In the genomic region with DNA sequence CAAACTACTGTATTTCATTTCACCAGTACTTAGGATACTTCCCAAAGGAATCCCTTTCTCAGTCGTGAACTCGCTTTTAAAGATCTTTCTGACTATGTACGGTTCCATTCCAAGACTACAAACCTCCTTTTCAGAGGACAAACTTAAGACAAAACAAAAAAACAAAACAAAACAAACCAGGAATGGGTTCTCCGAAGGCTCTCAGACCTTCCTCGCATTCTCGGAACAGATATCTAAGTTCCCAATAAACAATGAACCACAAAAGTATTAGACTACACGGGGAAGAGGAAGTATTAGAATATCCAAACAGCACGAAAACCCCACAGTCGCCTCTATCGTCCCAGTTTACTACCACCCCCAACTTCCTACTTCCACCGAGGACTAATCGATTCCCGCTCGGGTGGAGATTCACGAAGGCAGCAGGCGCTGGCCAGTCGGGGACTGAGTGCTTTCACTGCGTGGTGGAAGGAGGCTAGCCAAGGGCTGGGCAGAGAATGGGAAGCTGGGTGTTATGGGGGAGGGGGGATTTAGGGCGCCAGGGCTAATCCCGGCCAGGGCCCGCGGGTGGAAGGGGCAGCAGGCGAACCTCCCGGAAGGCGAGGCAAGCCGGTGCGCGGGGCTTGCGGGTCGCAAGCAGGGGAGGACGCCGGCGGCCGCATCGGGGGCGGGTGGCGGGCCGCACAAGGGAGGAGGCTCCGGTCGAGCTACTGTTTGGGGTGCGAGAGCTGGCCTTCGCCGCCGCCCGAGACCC, we compare ENCODE assay signal across 8 mouse cellular contexts. TPM values are rescaled to one million over a fixed set of nuclear protein-coding genes. Genes with fewer than 3 reads are reported as not detected.
A peak's percentile ranks its signal among the peaks of the same experiment; 100 is the strongest.
DNase-seq lines count a peak whose midpoint lies in the region; ATAC-seq and TF ChIP-seq lines count a peak whose summit lies in the region.

No protein-coding gene starts in this region.

- H3K4me3 ChIP-seq in kidney, embryonic 14.5 days (ENCODE audit: low read length), result peak overlapping the region; percentile 97
- peak overlapping the region; percentile 92 for H3K4me3 ChIP-seq in hindbrain, postnatal 0 days (ENCODE audit: low read length)
- H3K4me3 ChIP-seq in liver, embryonic 12.5 days, result peak overlapping the region; percentile 93

- no peak for DNase-seq in kidney, postnatal 14 days
- DNase-seq in brain, embryonic 14.5 days (ENCODE audit: low read depth), result peak; percentile 45
- peak; percentile 51 for DNase-seq in gastrocnemius, adult 18-20 months (ENCODE audit: low spot score)
- peak; percentile 51 for DNase-seq in hindbrain, postnatal 0 days (ENCODE audit: low spot score)
- DNase-seq in monocyte, adult 2 months (ENCODE audit: low read depth in 1 of 2, low spot score in 2 of 2), result peak; percentile 3 to 6
- peak; percentile 55 for DNase-seq in thymus, postnatal 14 days

- WGBS in kidney, embryonic 14.5 days, result 3% methylated on average over 35 of the region's 45 CpGs
- 3% methylated on average over 41 of the region's 45 CpGs for WGBS in hindbrain, postnatal 0 days
- WGBS in liver, embryonic 12.5 days (ENCODE audit: insufficient replicate concordance), result 1% methylated on average over 45 of the region's 45 CpGs

- no peak for ATAC-seq in kidney, embryonic 14.5 days (ENCODE audit: low FRiP score, low TSS enrichment)
- ATAC-seq in hindbrain, postnatal 0 days, result peak; percentile 27; the same call in 1 of the 2 replicates
- peak; percentile 45 for ATAC-seq in liver, embryonic 12.5 days

- H3K27me3 ChIP-seq in kidney, embryonic 14.5 days (ENCODE audit: control insufficient read depth, insufficient read depth, low read length), result no peaks in the 10 kb centered on the region
- H3K27me3 ChIP-seq in hindbrain, postnatal 0 days (ENCODE audit: insufficient read depth, low read length), result no peaks in the 10 kb centered on the region
- no peaks in the 10 kb centered on the region for H3K27me3 ChIP-seq in liver, embryonic 12.5 days (replicated peaks)

- no peak for TF ChIP-seq POLR2A in brain, embryonic 14.5 days (IDR thresholded peaks at IDR 0.05; ENCODE audit: borderline replicate concordance, extremely low read depth, insufficient read depth, insufficient read length, poor library complexity, severe bottlenecking)

- no peak for TF ChIP-seq CTCF in brain, embryonic 14.5 days (IDR thresholded peaks at IDR 0.05; ENCODE audit: borderline replicate concordance, extremely low read depth, insufficient read depth, insufficient read length)
- TF ChIP-seq CTCF in hindbrain, postnatal 0 days (IDR thresholded peaks at IDR 0.05; ENCODE audit: low read depth), result no peak

- peak overlapping the region; percentile 89 for H3K27ac ChIP-seq in kidney, embryonic 14.5 days (ENCODE audit: low read depth, low read length)
- peak overlapping the region; percentile 98 for H3K27ac ChIP-seq in hindbrain, postnatal 0 days
- peak overlapping the region; percentile 82 for H3K27ac ChIP-seq in liver, embryonic 12.5 days

- H3K9me3 ChIP-seq in kidney, embryonic 14.5 days (ENCODE audit: control insufficient read depth, low read length), result no peaks in the 10 kb centered on the region
- no peaks in the 10 kb centered on the region for H3K9me3 ChIP-seq in hindbrain, postnatal 0 days (ENCODE audit: low read length)
- no peaks in the 10 kb centered on the region for H3K9me3 ChIP-seq in liver, embryonic 12.5 days (replicated peaks)

- peak overlapping the region; percentile 98 for H3K4me2 ChIP-seq in kidney, embryonic 14.5 days (replicated peaks; ENCODE audit: low read depth, low read length)
- peak overlapping the region; percentile 92 for H3K4me2 ChIP-seq in hindbrain, postnatal 0 days (ENCODE audit: low read depth, low read length)
- peak overlapping the region; percentile 89 for H3K4me2 ChIP-seq in liver, embryonic 12.5 days

- H3K4me1 ChIP-seq in kidney, embryonic 14.5 days (ENCODE audit: control insufficient read depth, insufficient read depth, low read length), result peaks cover 7% of the 10 kb centered on the region
- H3K4me1 ChIP-seq in hindbrain, postnatal 0 days (ENCODE audit: insufficient read depth, low read length), result peaks cover 9% of the 10 kb centered on the region; the same call in 1 of the 2 replicates
- H3K4me1 ChIP-seq in liver, embryonic 12.5 days, result peaks cover 25% of the 10 kb centered on the region

- H3K36me3 ChIP-seq in kidney, embryonic 14.5 days (ENCODE audit: control insufficient read depth, insufficient read depth, low read length), result no peaks in the 10 kb centered on the region; the same call in 1 of the 2 replicates
- H3K36me3 ChIP-seq in hindbrain, postnatal 0 days (ENCODE audit: insufficient read depth, low read length), result no peaks in the 10 kb centered on the region
- H3K36me3 ChIP-seq in liver, embryonic 12.5 days, result peaks cover 2% of the 10 kb centered on the region

- H3K9ac ChIP-seq in kidney, embryonic 14.5 days (ENCODE audit: low read depth, low read length), result peak overlapping the region; percentile 88
- H3K9ac ChIP-seq in hindbrain, postnatal 0 days (replicated peaks; ENCODE audit: low read length), result peak overlapping the region; percentile 94
- H3K9ac ChIP-seq in liver, embryonic 12.5 days, result peak overlapping the region; percentile 89

RNA-seq across cellular contexts. Expression of a gene that starts 1.5 kb away (rescaled TPM):
- 10.1 and 17.8 TPM in 2 replicates for polyA plus RNA-seq in kidney, embryonic 14.5 days (2014; fragmentation: Nextera tagmentation; extraction: Ambion mirVana)
- 28.3 and 30.2 TPM in 2 replicates for polyA plus RNA-seq in brain, embryonic 14.5 days (2012; rRNA removed)
- total RNA-seq in gastrocnemius, adult 18-20 months (2021), result 1 to 10 TPM; 8.9 to 9.3 TPM
- total RNA-seq in hindbrain, postnatal 0 days (2014; rRNA removed), result 15.7 and 20.9 TPM in 2 replicates
- polyA plus RNA-seq in hindbrain, postnatal 0 days (2015; fragmentation: Nextera tagmentation; extraction: Ambion mirVana), result 11.9 and 13.0 TPM in 2 replicates
- 10.2 and 11.1 TPM in 2 replicates for polyA plus RNA-seq in liver, embryonic 12.5 days (2016; fragmentation: Nextera tagmentation; extraction: Ambion mirVana)

RNA-seq across cellular contexts. Expression of a gene that starts 44.4 kb away (rescaled TPM):
- 62.5 and 76.6 TPM in 2 replicates for polyA plus RNA-seq in kidney, embryonic 14.5 days (2014; fragmentation: Nextera tagmentation; extraction: Ambion mirVana)
- polyA plus RNA-seq in brain, embryonic 14.5 days (2012; rRNA removed), result 30.4 and 33.2 TPM in 2 replicates
- total RNA-seq in gastrocnemius, adult 18-20 months (2021), result 10 to 100 TPM; 24.5 to 25.3 TPM
- total RNA-seq in hindbrain, postnatal 0 days (2014; rRNA removed), result 32.7 and 39.5 TPM in 2 replicates
- polyA plus RNA-seq in hindbrain, postnatal 0 days (2015; fragmentation: Nextera tagmentation; extraction: Ambion mirVana), result 48.9 and 49.0 TPM in 2 replicates
- polyA plus RNA-seq in liver, embryonic 12.5 days (2016; fragmentation: Nextera tagmentation; extraction: Ambion mirVana), result 40.5 and 41.8 TPM in 2 replicates

RNA-seq across cellular contexts. Expression of a gene that starts 54.1 kb away (rescaled TPM):
- polyA plus RNA-seq in kidney, embryonic 14.5 days (2014; fragmentation: Nextera tagmentation; extraction: Ambion mirVana), result 16.1 and 18.3 TPM in 2 replicates
- 21.7 and 26.2 TPM in 2 replicates for polyA plus RNA-seq in brain, embryonic 14.5 days (2012; rRNA removed)
- 10 to 100 TPM; 11.9 to 13.5 TPM for total RNA-seq in gastrocnemius, adult 18-20 months (2021)
- total RNA-seq in hindbrain, postnatal 0 days (2014; rRNA removed), result 27.4 and 28.5 TPM in 2 replicates
- polyA plus RNA-seq in hindbrain, postnatal 0 days (2015; fragmentation: Nextera tagmentation; extraction: Ambion mirVana), result 5.8 and 6.6 TPM in 2 replicates
- polyA plus RNA-seq in liver, embryonic 12.5 days (2016; fragmentation: Nextera tagmentation; extraction: Ambion mirVana), result 8.6 and 9.0 TPM in 2 replicates
